Mouse (Mus musculus): ENCODE results near the gene Fubp1. TPM values are rescaled to one million over a fixed set of nuclear protein-coding genes. Genes with fewer than 3 reads are reported as not detected.

The Fubp1 gene
- polyA plus RNA-seq, 1 experiment from 2014 or later = 53.0 TPM

- H3K27ac ChIP-seq (ENCODE audit: low read length) = peak overlapping the region; percentile 98
- no peaks in the 10 kb centered on the region for H3K9me3 ChIP-seq (replicated peaks; ENCODE audit: control insufficient read depth, low read length)
- H3K9ac ChIP-seq (ENCODE audit: low read depth, low read length) = peak overlapping the region; percentile 99
- ATAC-seq (ENCODE audit: low read depth) = peak; percentile 8
- peak overlapping the region; percentile 77 for H3K4me2 ChIP-seq (ENCODE audit: low read depth, low read length)
- H3K27me3 ChIP-seq (ENCODE audit: control insufficient read depth, insufficient read depth, low read depth, low read length) = no peaks in the 10 kb centered on the region
- WGBS (ENCODE audit: insufficient replicate concordance) = 3% methylated on average over 25 of the region's 25 CpGs
- H3K4me1 ChIP-seq (ENCODE audit: control insufficient read depth, low read depth, low read length) = peaks cover 28% of the 10 kb centered on the region
- peak overlapping the region; percentile 99 for H3K4me3 ChIP-seq (ENCODE audit: low read depth, low read length)
- peaks cover 2% of the 10 kb centered on the region for H3K36me3 ChIP-seq (ENCODE audit: control insufficient read depth, insufficient read depth)
Observed at GRCm38 (mm10) chr3:152209177-152209966, 850 bp upstream of the Fubp1 start.

GRCm38 (mm10) chr3:152210728-152211391 lies 638 bp downstream of the Fubp1 start:
- Histone ChIP-seq H3K9me3 (replicated peaks; ENCODE audit: control insufficient read depth, low read length) (no peaks in the 10 kb centered on the region), H3K4me1 (ENCODE audit: control insufficient read depth, low read depth, low read length) (peaks cover 28% of the 10 kb centered on the region), H3K9ac (ENCODE audit: low read depth, low read length) (peak overlapping the region; percentile 99), H3K27me3 (ENCODE audit: control insufficient read depth, insufficient read depth, low read depth, low read length) (no peaks in the 10 kb centered on the region), H3K4me3 (ENCODE audit: low read depth, low read length) (peak overlapping the region; percentile 99), H3K4me2 (ENCODE audit: low read depth, low read length) (peak overlapping the region; percentile 88), H3K36me3 (ENCODE audit: control insufficient read depth, insufficient read depth) (peaks cover 4% of the 10 kb centered on the region), H3K27ac (ENCODE audit: low read length) (peak overlapping the region; percentile 98)
- peak; percentile 35 for ATAC-seq (ENCODE audit: low read depth)
- WGBS (ENCODE audit: insufficient replicate concordance) = under 1% methylated on average over 49 of the region's 68 CpGs

GRCm38 (mm10) chr3:152211731-152212279 lies 1.6 kb downstream of the Fubp1 start:
- Histone ChIP-seq H3K4me1 (ENCODE audit: control insufficient read depth, low read depth, low read length) (peaks cover 28% of the 10 kb centered on the region), H3K27ac (ENCODE audit: low read length) (peak overlapping the region; percentile 98), H3K4me3 (ENCODE audit: low read depth, low read length) (peak overlapping the region; percentile 99), H3K9me3 (replicated peaks; ENCODE audit: control insufficient read depth, low read length) (no peaks in the 10 kb centered on the region), H3K9ac (ENCODE audit: low read depth, low read length) (peak overlapping the region; percentile 99), H3K4me2 (ENCODE audit: low read depth, low read length) (peak overlapping the region; percentile 88), H3K27me3 (ENCODE audit: control insufficient read depth, insufficient read depth, low read depth, low read length) (no peaks in the 10 kb centered on the region), H3K36me3 (ENCODE audit: control insufficient read depth, insufficient read depth) (peaks cover 10% of the 10 kb centered on the region)
- 1% methylated on average over 7 of the region's 7 CpGs for WGBS (ENCODE audit: insufficient replicate concordance)
- no peak for ATAC-seq (ENCODE audit: low read depth)

- Histone ChIP-seq H3K4me3 (ENCODE audit: low read depth, low read length) (peak overlapping the region; percentile 18; the same call in 1 of the 2 replicates), H3K9me3 (replicated peaks; ENCODE audit: control insufficient read depth, low read length) (no peaks in the 10 kb centered on the region), H3K4me1 (ENCODE audit: control insufficient read depth, low read depth, low read length) (peaks cover 20% of the 10 kb centered on the region), H3K36me3 (ENCODE audit: control insufficient read depth, insufficient read depth) (peaks cover 26% of the 10 kb centered on the region), H3K4me2 (ENCODE audit: low read depth, low read length) (peak overlapping the region; percentile 88), H3K9ac (ENCODE audit: low read depth, low read length) (no peak overlapping the region), H3K27ac (ENCODE audit: low read length) (no peak overlapping the region), H3K27me3 (ENCODE audit: control insufficient read depth, insufficient read depth, low read depth, low read length) (no peaks in the 10 kb centered on the region)
- no peak for ATAC-seq (ENCODE audit: low read depth)
- 32% methylated on average over 3 of the region's 3 CpGs for WGBS (ENCODE audit: insufficient replicate concordance)
Observed at GRCm38 (mm10) chr3:152213416-152213815, 3.2 kb downstream of the Fubp1 start.

GRCm38 (mm10) chr3:152224918-152225317 lies 14.7 kb downstream of the Fubp1 start:
- Histone ChIP-seq H3K36me3 (ENCODE audit: control insufficient read depth, insufficient read depth) (peaks cover 82% of the 10 kb centered on the region), H3K27me3 (ENCODE audit: control insufficient read depth, insufficient read depth, low read depth, low read length) (no peaks in the 10 kb centered on the region), H3K4me3 (ENCODE audit: low read depth, low read length) (no peak overlapping the region), H3K4me1 (ENCODE audit: control insufficient read depth, low read depth, low read length) (no peaks in the 10 kb centered on the region), H3K9ac (ENCODE audit: low read depth, low read length) (no peak overlapping the region), H3K9me3 (replicated peaks; ENCODE audit: control insufficient read depth, low read length) (no peaks in the 10 kb centered on the region), H3K4me2 (ENCODE audit: low read depth, low read length) (no peak overlapping the region), H3K27ac (ENCODE audit: low read length) (no peak overlapping the region)
- ATAC-seq (ENCODE audit: low read depth) = no peak

- ATAC-seq (ENCODE audit: low read depth) = no peak
- 83% methylated on average over 7 of the region's 7 CpGs for whole genome bisulfite sequencing (ENCODE audit: insufficient replicate concordance)
- H3K36me3 ChIP-seq (ENCODE audit: control insufficient read depth, insufficient read depth) = peaks cover 80% of the 10 kb centered on the region
- H3K4me3 ChIP-seq (ENCODE audit: low read depth, low read length) = no peak overlapping the region
- no peaks in the 10 kb centered on the region for H3K27me3 ChIP-seq (ENCODE audit: control insufficient read depth, insufficient read depth, low read depth, low read length)
- H3K9ac ChIP-seq (ENCODE audit: low read depth, low read length) = no peak overlapping the region
- no peaks in the 10 kb centered on the region for H3K4me1 ChIP-seq (ENCODE audit: control insufficient read depth, low read depth, low read length)
- H3K4me2 ChIP-seq (ENCODE audit: low read depth, low read length) = no peak overlapping the region
- H3K9me3 ChIP-seq (replicated peaks; ENCODE audit: control insufficient read depth, low read length) = no peaks in the 10 kb centered on the region
- no peak overlapping the region for H3K27ac ChIP-seq (ENCODE audit: low read length)
Observed at GRCm38 (mm10) chr3:152225906-152226305, 15.7 kb downstream of the Fubp1 start.

GRCm38 (mm10) chr3:152228843-152229242 lies 18.6 kb downstream of the Fubp1 start:
- Histone ChIP-seq H3K4me2 (ENCODE audit: low read depth, low read length) (no peak overlapping the region), H3K27ac (ENCODE audit: low read length) (no peak overlapping the region), H3K4me1 (ENCODE audit: control insufficient read depth, low read depth, low read length) (no peaks in the 10 kb centered on the region; the same call in 1 of the 2 replicates), H3K9ac (ENCODE audit: low read depth, low read length) (no peak overlapping the region), H3K9me3 (replicated peaks; ENCODE audit: control insufficient read depth, low read length) (no peaks in the 10 kb centered on the region), H3K36me3 (ENCODE audit: control insufficient read depth, insufficient read depth) (peaks cover 65% of the 10 kb centered on the region), H3K4me3 (ENCODE audit: low read depth, low read length) (no peak overlapping the region), H3K27me3 (ENCODE audit: control insufficient read depth, insufficient read depth, low read depth, low read length) (no peaks in the 10 kb centered on the region)
- ATAC-seq (ENCODE audit: low read depth) = no peak
- 58% methylated on average over 7 of the region's 7 CpGs for WGBS (ENCODE audit: insufficient replicate concordance)

GRCm38 (mm10) chr3:152229271-152229670 lies 19.0 kb downstream of the Fubp1 start:
- no peaks in the 10 kb centered on the region for H3K9me3 ChIP-seq (replicated peaks; ENCODE audit: control insufficient read depth, low read length)
- 90% methylated on average over 5 of the region's 5 CpGs for WGBS (ENCODE audit: insufficient replicate concordance)
- H3K27ac ChIP-seq (ENCODE audit: low read length) = no peak overlapping the region
- peaks cover 61% of the 10 kb centered on the region for H3K36me3 ChIP-seq (ENCODE audit: control insufficient read depth, insufficient read depth)
- no peak for ATAC-seq (ENCODE audit: low read depth)
- H3K4me1 ChIP-seq (ENCODE audit: control insufficient read depth, low read depth, low read length) = no peaks in the 10 kb centered on the region; the same call in 1 of the 2 replicates
- H3K9ac ChIP-seq (ENCODE audit: low read depth, low read length) = no peak overlapping the region
- no peaks in the 10 kb centered on the region for H3K27me3 ChIP-seq (ENCODE audit: control insufficient read depth, insufficient read depth, low read depth, low read length)
- no peak overlapping the region for H3K4me3 ChIP-seq (ENCODE audit: low read depth, low read length)
- H3K4me2 ChIP-seq (ENCODE audit: low read depth, low read length) = no peak overlapping the region

Data from liver, embryonic 16.5 days (tissue).